In the genomic region with DNA sequence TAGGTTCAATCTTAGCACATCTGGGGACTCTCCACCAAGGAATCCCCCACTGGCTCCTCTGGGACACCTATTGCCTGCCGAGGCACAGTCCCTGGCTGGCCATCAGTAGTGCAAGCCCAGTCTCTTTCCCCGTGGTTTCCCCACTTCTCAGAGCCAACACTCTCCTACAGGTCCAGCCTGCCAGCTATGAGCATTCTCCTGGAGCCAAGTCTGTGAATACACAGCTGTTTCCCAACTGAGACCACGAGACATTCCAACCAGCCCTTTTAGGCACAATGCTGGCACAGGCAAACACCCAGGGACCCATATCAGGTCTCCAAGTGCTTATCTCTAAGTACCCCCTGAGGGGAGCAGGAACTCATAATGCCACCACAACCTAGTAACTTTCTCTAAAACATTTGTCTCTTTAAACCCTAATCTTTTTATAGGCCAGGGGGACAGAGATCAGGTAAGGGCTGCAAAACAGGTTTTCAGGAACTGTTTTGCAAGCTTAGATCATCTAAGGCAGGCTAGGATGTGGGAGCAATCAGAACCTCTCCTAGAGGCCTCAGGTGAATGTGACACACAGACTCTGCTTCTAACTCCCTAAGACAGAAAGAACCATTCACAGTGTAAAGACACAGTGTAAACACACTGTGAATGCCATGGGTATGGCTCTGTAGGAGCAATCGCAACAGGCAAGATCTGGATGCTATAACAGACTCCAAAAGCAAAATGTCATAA, we compare ENCODE assay signal across 9 mouse cellular contexts. TPM values are rescaled to one million over a fixed set of nuclear protein-coding genes. Genes with fewer than 3 reads are reported as not detected.
DNase-seq lines count a peak whose midpoint lies in the region; ATAC-seq lines count a peak whose summit lies in the region.
"Had no signal": no experiment of that assay in that cellular context is flagged by ENCODE, and none has a peak within 500 bp of the region (broad histone marks: within the 10 kb centered on the region; RNA-seq: fewer than 3 reads in every experiment).

No protein-coding gene starts in this region.

- ATAC-seq in midbrain, embryonic 11.5 days (ENCODE audit: low FRiP score) = no peak
- ATAC-seq in midbrain, embryonic 16.5 days = no peak
- ATAC-seq in midbrain, embryonic 13.5 days = no peak
- ATAC-seq: inflammation-experienced regulatory T-cells, adult 6 months had no signal

- no peak overlapping the region for H3K27ac ChIP-seq in midbrain, embryonic 11.5 days (ENCODE audit: low read depth, low read length)
- H3K27ac ChIP-seq in midbrain, embryonic 16.5 days (ENCODE audit: low read length) = no peak overlapping the region
- no peak overlapping the region for H3K27ac ChIP-seq in midbrain, embryonic 13.5 days

- DNase-seq in adrenal gland, postnatal 10 days = peak; percentile 64
- no peak for DNase-seq in adrenal gland, adult 18-20 months (ENCODE audit: low spot score in 2 of 2)
- DNase-seq in midbrain, embryonic 11.5 days (ENCODE audit: low spot score, missing footprints) = peak; percentile 47
- DNase-seq in heart, postnatal 10 days = peak; percentile 73 to 81
- peak; percentile 45 for DNase-seq in skeletal muscle tissue, adult 2 months (ENCODE audit: low read depth, low spot score)
- DNase-seq in cerebellum, adult 9-11 months = no peak

- H3K9me3 ChIP-seq in midbrain, embryonic 11.5 days (ENCODE audit: control insufficient read depth, low read length) = no peaks in the 10 kb centered on the region
- peaks cover 7% of the 10 kb centered on the region; the same call in 1 of the 2 replicates for H3K9me3 ChIP-seq in midbrain, embryonic 16.5 days (replicated peaks; ENCODE audit: control insufficient read depth, low read length, poor library complexity, severe bottlenecking)
- H3K9me3 ChIP-seq in midbrain, embryonic 13.5 days = peaks cover 8% of the 10 kb centered on the region; the same call in 1 of the 2 replicates

- intact Hi-C loops in heart, postnatal 10 days (cut with DNase I) = no loop called here

- no peak overlapping the region for H3K4me2 ChIP-seq in midbrain, embryonic 11.5 days
- no peak overlapping the region for H3K4me2 ChIP-seq in midbrain, embryonic 16.5 days (ENCODE audit: low read length)
- no peak overlapping the region for H3K4me2 ChIP-seq in midbrain, embryonic 13.5 days (replicated peaks)

- 74% methylated on average over 4 of the region's 4 CpGs for WGBS in midbrain, embryonic 11.5 days
- WGBS in midbrain, embryonic 16.5 days = 76% methylated on average over 4 of the region's 4 CpGs
- WGBS in midbrain, embryonic 13.5 days = 77% methylated on average over 4 of the region's 4 CpGs

- no peaks in the 10 kb centered on the region for H3K36me3 ChIP-seq in midbrain, embryonic 11.5 days (ENCODE audit: control insufficient read depth, insufficient read depth, low read length)
- H3K36me3 ChIP-seq in midbrain, embryonic 16.5 days (ENCODE audit: control insufficient read depth, insufficient read depth, low read length) = no peaks in the 10 kb centered on the region
- no peaks in the 10 kb centered on the region for H3K36me3 ChIP-seq in midbrain, embryonic 13.5 days

- H3K4me3 ChIP-seq in midbrain, embryonic 11.5 days (ENCODE audit: low read depth, low read length) = no peak overlapping the region
- no peak overlapping the region for H3K4me3 ChIP-seq in midbrain, embryonic 16.5 days (ENCODE audit: low read depth, low read length)
- no peak overlapping the region for H3K4me3 ChIP-seq in midbrain, embryonic 13.5 days (replicated peaks)

- H3K9ac ChIP-seq in midbrain, embryonic 11.5 days (ENCODE audit: low read length) = no peak overlapping the region
- no peak overlapping the region for H3K9ac ChIP-seq in midbrain, embryonic 16.5 days (ENCODE audit: low read depth, low read length)
- no peak overlapping the region for H3K9ac ChIP-seq in midbrain, embryonic 13.5 days (replicated peaks)

- no peaks in the 10 kb centered on the region for H3K4me1 ChIP-seq in midbrain, embryonic 11.5 days (ENCODE audit: control insufficient read depth, insufficient read depth, low read length)
- no peaks in the 10 kb centered on the region for H3K4me1 ChIP-seq in midbrain, embryonic 16.5 days (ENCODE audit: control insufficient read depth, insufficient read depth, low read length)
- H3K4me1 ChIP-seq in midbrain, embryonic 13.5 days (replicated peaks) = no peaks in the 10 kb centered on the region

- no peaks in the 10 kb centered on the region for H3K27me3 ChIP-seq in midbrain, embryonic 11.5 days (ENCODE audit: control insufficient read depth, insufficient read depth, low read length)
- H3K27me3 ChIP-seq in midbrain, embryonic 16.5 days (ENCODE audit: control insufficient read depth, insufficient read depth, low read depth, low read length) = no peaks in the 10 kb centered on the region
- no peaks in the 10 kb centered on the region for H3K27me3 ChIP-seq in midbrain, embryonic 13.5 days

RNA-seq across cellular contexts. Expression of a gene that starts 23.0 kb away (rescaled TPM):
- 10 to 100 TPM in 1 of 2 experiments, 1 to 10 TPM in 1; 9.8 to 14.1 TPM for total RNA-seq in adrenal gland, postnatal 10 days (2021)
- 1 to 10 TPM; 7.4 to 9.5 TPM for total RNA-seq in adrenal gland, adult 18-20 months (2021)
- 2.6 and 2.8 TPM in 2 replicates for polyA plus RNA-seq in midbrain, embryonic 11.5 days (2014; fragmentation: Nextera tagmentation; extraction: Ambion mirVana)
- polyA plus RNA-seq in midbrain, embryonic 16.5 days (2015; fragmentation: Nextera tagmentation; extraction: Ambion mirVana) = 1.5 and 2.3 TPM in 2 replicates
- 10 to 100 TPM; 66.0 to 76.8 TPM for total RNA-seq in heart, postnatal 10 days (2021)
- 1.4 and 1.5 TPM in 2 replicates for polyA plus RNA-seq in midbrain, embryonic 13.5 days (2015; fragmentation: Nextera tagmentation; extraction: Ambion mirVana)
- polyA plus RNA-seq: inflammation-experienced regulatory T-cells, adult 6 months had no signal

Comparison
In these comparisons a context has a peak if more than half of its experiments do, and no peak if none do; other contexts are left out.
1. DNase-seq: peak in adrenal gland, postnatal 10 days (single experiment), midbrain, embryonic 11.5 days (single experiment), heart, postnatal 10 days (2 of 2) and skeletal muscle tissue, adult 2 months (single experiment); none in adrenal gland, adult 18-20 months (0 of 2) and cerebellum, adult 9-11 months (single experiment).
2. RNA of a gene that starts 23.0 kb away (total RNA-seq): 66.0 to 76.8 TPM in heart, postnatal 10 days; 9.8 to 14.1 TPM in adrenal gland, postnatal 10 days and 7.4 to 9.5 TPM in adrenal gland, adult 18-20 months; every median in the first group is over 4 times any median in the second.